Mouse (Mus musculus) thymus, postnatal 14 days (tissue): Measurements from ENCODE around the gene Gss.

Experiments
- DNase-seq: peaks from one replicate; pipeline ENCODE4 v3.0.0; 2021

The Gss gene

GRCm38 (mm10) chr2:155592137-155592853, at the start of gene Gss:
Gene Gss (minus strand): TSS chr2:155592810.
- DNase-seq, result peak; percentile 97

GRCm38 (mm10) chr2:155641540-155642472, 49.2 kb upstream of the Gss start:
- DNase-seq, result no peak

GRCm38 (mm10) chr2:155640656-155641055, 48.0 kb upstream of the Gss start:
- DNase-seq, result no peak

- no peak for DNase-seq
Observed at GRCm38 (mm10) chr2:155637411-155637810, 44.8 kb upstream of the Gss start.

GRCm38 (mm10) chr2:155636881-155637280, 44.3 kb upstream of the Gss start:
- DNase-seq, result no peak

- DNase-seq, result no peak
Observed at GRCm38 (mm10) chr2:155635961-155636360, 43.4 kb upstream of the Gss start.

- no peak for DNase-seq
Observed at GRCm38 (mm10) chr2:155634562-155634961, 42.0 kb upstream of the Gss start.

- no peak for DNase-seq
Observed at GRCm38 (mm10) chr2:155633731-155634130, 41.1 kb upstream of the Gss start.

- DNase-seq, result no peak
Observed at GRCm38 (mm10) chr2:155633121-155633520, 40.5 kb upstream of the Gss start.

- DNase-seq, result no peak
Observed at GRCm38 (mm10) chr2:155632138-155632936, 39.7 kb upstream of the Gss start.

GRCm38 (mm10) chr2:155630590-155631416, 38.2 kb upstream of the Gss start:
- DNase-seq, result no peak

- DNase-seq, result no peak
Observed at GRCm38 (mm10) chr2:155630153-155630552, 37.5 kb upstream of the Gss start.

- no peak for DNase-seq
Observed at GRCm38 (mm10) chr2:155629231-155629661, 36.6 kb upstream of the Gss start.

- no peak for DNase-seq
Observed at GRCm38 (mm10) chr2:155628519-155628918, 35.9 kb upstream of the Gss start.

GRCm38 (mm10) chr2:155628112-155628511, 35.5 kb upstream of the Gss start:
- DNase-seq, result no peak

- peak; percentile 80 for DNase-seq
Observed at GRCm38 (mm10) chr2:155627030-155627738, 34.6 kb upstream of the Gss start.

GRCm38 (mm10) chr2:155626277-155626676, 33.7 kb upstream of the Gss start:
- no peak for DNase-seq

- peak; percentile 52 for DNase-seq
Observed at GRCm38 (mm10) chr2:155624730-155625129, 32.1 kb upstream of the Gss start.

GRCm38 (mm10) chr2:155623996-155624395, 31.4 kb upstream of the Gss start:
- no peak for DNase-seq

- DNase-seq, result no peak
Observed at GRCm38 (mm10) chr2:155622606-155623005, 30.0 kb upstream of the Gss start.

- DNase-seq, result peak; percentile 93
Observed at GRCm38 (mm10) chr2:155619817-155620216, 27.2 kb upstream of the Gss start.
